Mouse (Mus musculus) cortical plate, adult 2 months (tissue): Measurements from ENCODE around the gene Chfr.

Source experiments
- CTCF ChIP-seq: fragments of 200-500 bp; IDR thresholded peaks from 2 replicates; pipeline ENCODE4 v1.5.1; 2011; ENCODE audit warnings: mild to moderate bottlenecking, control low read depth, low read length; ENCODE audit not compliant: insufficient read depth; ENCODE audit errors: extremely low read depth
- POLR2A ChIP-seq: fragments of 200-500 bp; IDR thresholded peaks from 2 replicates; pipeline ENCODE4 v1.6.1; 2011; ENCODE audit warnings: mild to moderate bottlenecking, low read length, control low read depth; ENCODE audit not compliant: insufficient read depth; ENCODE audit errors: extremely low read depth

GRCm38 (mm10) chr5:110143007-110143406 is 7.4 kb downstream of the Chfr start:
- TF ChIP-seq CTCF = peak; percentile 22; the same call in 1 of the 2 replicates
- no peak for TF ChIP-seq POLR2A
